Mouse (Mus musculus): ENCODE data around the gene Snx14.

- TF ChIP-seq CTCF (IDR thresholded peaks at IDR 0.05), result no peak
- no peak for TF ChIP-seq EP300 (IDR thresholded peaks at IDR 0.05)
Observed at GRCm38 (mm10) chr9:88484531-88484930, 45.8 kb upstream of the Snx14 start.

Data from lung, postnatal 0 days (tissue).